Mouse (Mus musculus) E14TG2a.4 (cell line): ENCODE measurements around the gene Glis1.

ENCODE experiments used
- CTCF ChIP-seq: conservative IDR thresholded peaks from 2 replicates; pipeline ENCODE4 v1.5.1; 2014; ENCODE audit warnings: low read length
- NANOG ChIP-seq: IDR thresholded peaks from 2 replicates; pipeline ENCODE4 v1.6.1; 2014; ENCODE audit warnings: borderline replicate concordance, low read length, mixed read lengths
- POU5F1 ChIP-seq: IDR thresholded peaks from 2 replicates; pipeline ENCODE4 v1.6.1; 2014; ENCODE audit warnings: low read length, borderline replicate concordance

DNA sequence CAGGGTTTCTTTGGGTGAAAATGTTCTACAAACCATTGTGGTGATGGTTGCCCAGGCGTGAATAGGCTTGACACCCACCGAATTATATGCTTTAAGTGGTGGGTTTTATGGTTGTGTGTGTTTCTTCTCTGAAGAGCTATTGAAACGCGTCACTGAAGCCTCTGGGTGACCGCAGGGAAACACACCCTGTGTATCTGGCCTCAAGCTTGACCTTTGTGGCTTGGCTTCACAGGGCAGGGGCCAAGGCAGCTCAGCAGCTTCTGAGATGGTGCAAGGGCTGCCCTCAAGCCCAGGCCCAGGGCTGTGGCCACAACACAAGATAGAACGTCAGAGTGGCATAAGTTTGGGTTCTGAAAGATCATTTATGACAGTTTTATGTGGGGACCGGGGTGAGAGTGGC, 167.9 kb downstream of the Glis1 start:
- no peak for TF ChIP-seq CTCF
- TF ChIP-seq NANOG: no peak
- no peak for TF ChIP-seq POU5F1
